Mouse (Mus musculus) midbrain, embryonic 13.5 days (tissue): ENCODE results near the gene Ocm. TPM values are rescaled to one million over a fixed set of nuclear protein-coding genes. Genes with fewer than 3 reads are reported as not detected.
A peak's percentile ranks its signal among the peaks of the same experiment; 100 is the strongest.

Experiments used
- ATAC-seq: fragments of 200-750 bp; cut with Nextera tagmentation; 2 replicates; pipeline ENCODE4 v1.8.0; 2017; ENCODE audit warnings: mild to moderate bottlenecking, moderate TSS enrichment, moderate library complexity
- H3K27ac ChIP-seq: fragments of 300-500 bp; sonication (generic); 2 replicates; pipeline ENCODE4 v1.5.1; 2015; ENCODE audit warnings: inconsistent platforms, mild to moderate bottlenecking, moderate library complexity
- H3K27me3 ChIP-seq: fragments of 300-500 bp; sonication (generic); 2 replicates; pipeline ENCODE4 v1.6.1; 2015; ENCODE audit warnings: mild to moderate bottlenecking, inconsistent platforms
- H3K36me3 ChIP-seq: fragments of 300-500 bp; sonication (generic); 2 replicates; pipeline ENCODE4 v1.6.1; 2015; ENCODE audit warnings: mild to moderate bottlenecking, inconsistent platforms
- H3K4me1 ChIP-seq: fragments of 300-500 bp; sonication (generic); replicated peaks from 2 replicates; pipeline ENCODE4 v1.6.1; 2015; ENCODE audit warnings: inconsistent platforms
- H3K4me2 ChIP-seq: fragments of 300-500 bp; sonication (generic); replicated peaks from 2 replicates; pipeline ENCODE4 v1.6.1; 2015; ENCODE audit warnings: moderate library complexity, mild to moderate bottlenecking, inconsistent platforms
- H3K4me3 ChIP-seq: fragments of 300-500 bp; sonication (generic); replicated peaks from 2 replicates; pipeline ENCODE4 v1.5.1; 2015; ENCODE audit warnings: mild to moderate bottlenecking, inconsistent platforms
- H3K9ac ChIP-seq: fragments of 300-500 bp; sonication (generic); replicated peaks from 2 replicates; pipeline ENCODE4 v1.6.1; 2015; ENCODE audit warnings: mild to moderate bottlenecking, inconsistent platforms
- H3K9me3 ChIP-seq: fragments of 300-500 bp; sonication (generic); 2 replicates; pipeline ENCODE4 v1.6.1; 2016; ENCODE audit warnings: mild to moderate bottlenecking, inconsistent platforms
- WGBS: fragments of 180-500 bp; shearing (Covaris S2); methylation state at CpG from one replicate; pipeline ENCODE4 v1.1.7; 2015; 5-methylcytosine and 5-hydroxymethylcytosine counted together
- polyA plus RNA-seq: library from polyadenylated mRNA; unstranded; fragments of >200 nt; fragmentation: Nextera tagmentation; extraction: Ambion mirVana; gene quantifications from 2 replicates; pipeline ENCODE4 v1.2.1, GENCODE M21; 2015

Ocm gene
- polyA plus RNA-seq, 1 experiment from 2014 or later: not detected

GRCm38 (mm10) chr5:143993849-143994248, 32.6 kb downstream of the Ocm start:
- Histone ChIP-seq H3K4me3 (no peak overlapping the region), H3K36me3 (peaks cover 100% of the 10 kb centered on the region), H3K4me2 (no peak overlapping the region), H3K9ac (no peak overlapping the region), H3K4me1 (no peaks in the 10 kb centered on the region), H3K27me3 (no peaks in the 10 kb centered on the region), H3K9me3 (no peaks in the 10 kb centered on the region), H3K27ac (no peak overlapping the region)
- 93% methylated on average over 5 of the region's 5 CpGs for WGBS
- no peak for ATAC-seq

GRCm38 (mm10) chr5:143993260-143993659, 33.2 kb downstream of the Ocm start:
- H3K36me3 ChIP-seq: peaks cover 100% of the 10 kb centered on the region
- ATAC-seq: no peak

GRCm38 (mm10) chr5:143992661-143993060, 33.8 kb downstream of the Ocm start:
- Histone ChIP-seq H3K27ac (no peak overlapping the region), H3K9me3 (no peaks in the 10 kb centered on the region), H3K4me3 (no peak overlapping the region), H3K9ac (no peak overlapping the region), H3K4me2 (no peak overlapping the region), H3K27me3 (no peaks in the 10 kb centered on the region), H3K4me1 (no peaks in the 10 kb centered on the region), H3K36me3 (peaks cover 100% of the 10 kb centered on the region)
- ATAC-seq: no peak
- 90% methylated on average over 10 of the region's 10 CpGs for WGBS

More at GRCm38 (mm10) chr5:143993260-143993659, 33.2 kb downstream of the Ocm start:
- Histone ChIP-seq H3K4me3 (no peak overlapping the region), H3K4me1 (no peaks in the 10 kb centered on the region), H3K27ac (no peak overlapping the region), H3K4me2 (no peak overlapping the region), H3K9me3 (no peaks in the 10 kb centered on the region), H3K27me3 (no peaks in the 10 kb centered on the region), H3K9ac (no peak overlapping the region)
- 96% methylated on average over 8 of the region's 8 CpGs for WGBS

- Histone ChIP-seq H3K27ac (no peak overlapping the region), H3K9ac (no peak overlapping the region), H3K4me1 (no peaks in the 10 kb centered on the region), H3K36me3 (peaks cover 100% of the 10 kb centered on the region), H3K27me3 (no peaks in the 10 kb centered on the region), H3K4me3 (no peak overlapping the region), H3K9me3 (no peaks in the 10 kb centered on the region), H3K4me2 (no peak overlapping the region)
- 93% methylated on average over 11 of the region's 11 CpGs for WGBS
- no peak for ATAC-seq
Observed at GRCm38 (mm10) chr5:143990086-143990485, 36.4 kb downstream of the Ocm start.

GRCm38 (mm10) chr5:143989046-143989445, 37.4 kb downstream of the Ocm start:
- H3K9ac ChIP-seq: no peak overlapping the region
- H3K36me3 ChIP-seq: peaks cover 100% of the 10 kb centered on the region
- H3K27ac ChIP-seq: no peak overlapping the region
- WGBS: 83% methylated on average over 4 of the region's 4 CpGs
- H3K27me3 ChIP-seq: no peaks in the 10 kb centered on the region
- H3K9me3 ChIP-seq: no peaks in the 10 kb centered on the region
- no peak overlapping the region for H3K4me2 ChIP-seq
- no peaks in the 10 kb centered on the region for H3K4me1 ChIP-seq
- no peak for ATAC-seq
- no peak overlapping the region for H3K4me3 ChIP-seq

- H3K27ac ChIP-seq: no peak overlapping the region
- 99% methylated on average over 3 of the region's 3 CpGs for WGBS
- peaks cover 95% of the 10 kb centered on the region for H3K36me3 ChIP-seq
- no peak overlapping the region for H3K4me2 ChIP-seq
- H3K9ac ChIP-seq: no peak overlapping the region
- no peaks in the 10 kb centered on the region for H3K9me3 ChIP-seq
- H3K4me3 ChIP-seq: no peak overlapping the region
- no peaks in the 10 kb centered on the region for H3K27me3 ChIP-seq
- ATAC-seq: no peak
- no peaks in the 10 kb centered on the region for H3K4me1 ChIP-seq
Observed at GRCm38 (mm10) chr5:143987596-143987995, 38.9 kb downstream of the Ocm start.

GRCm38 (mm10) chr5:143985381-143985780, 41.1 kb downstream of the Ocm start:
- Histone ChIP-seq H3K27me3 (no peaks in the 10 kb centered on the region), H3K4me3 (no peak overlapping the region), H3K9ac (no peak overlapping the region), H3K4me1 (peaks cover 4% of the 10 kb centered on the region), H3K27ac (no peak overlapping the region), H3K4me2 (no peak overlapping the region), H3K9me3 (no peaks in the 10 kb centered on the region), H3K36me3 (peaks cover 73% of the 10 kb centered on the region)
- ATAC-seq: no peak
- WGBS: 88% methylated on average over 7 of the region's 7 CpGs

GRCm38 (mm10) chr5:143982361-143982760, 44.1 kb downstream of the Ocm start:
- ATAC-seq: no peak
- Histone ChIP-seq H3K9ac (no peak overlapping the region), H3K4me3 (no peak overlapping the region), H3K27me3 (no peaks in the 10 kb centered on the region), H3K36me3 (peaks cover 43% of the 10 kb centered on the region), H3K27ac (no peak overlapping the region), H3K9me3 (no peaks in the 10 kb centered on the region), H3K4me1 (peaks cover 4% of the 10 kb centered on the region), H3K4me2 (no peak overlapping the region)
- WGBS: 94% methylated on average over 2 of the region's 2 CpGs

GRCm38 (mm10) chr5:143980858-143981257, 45.6 kb downstream of the Ocm start:
- no peak overlapping the region for H3K9ac ChIP-seq
- H3K4me3 ChIP-seq: no peak overlapping the region
- H3K9me3 ChIP-seq: no peaks in the 10 kb centered on the region
- no peak overlapping the region for H3K27ac ChIP-seq
- H3K4me2 ChIP-seq: no peak overlapping the region
- peaks cover 4% of the 10 kb centered on the region for H3K4me1 ChIP-seq
- 28% methylated on average over 9 of the region's 9 CpGs for WGBS
- peaks cover 28% of the 10 kb centered on the region for H3K36me3 ChIP-seq
- ATAC-seq: peak; percentile 50
- no peaks in the 10 kb centered on the region for H3K27me3 ChIP-seq

- Histone ChIP-seq H3K36me3 (no peaks in the 10 kb centered on the region), H3K27me3 (no peaks in the 10 kb centered on the region), H3K4me1 (peaks cover 4% of the 10 kb centered on the region), H3K9ac (no peak overlapping the region), H3K9me3 (no peaks in the 10 kb centered on the region), H3K27ac (no peak overlapping the region), H3K4me2 (no peak overlapping the region), H3K4me3 (no peak overlapping the region)
- ATAC-seq: no peak
- WGBS: 80% methylated on average over 16 of the region's 16 CpGs
Observed at GRCm38 (mm10) chr5:143976726-143977431, 49.6 kb downstream of the Ocm start.

GRCm38 (mm10) chr5:143976232-143976631, 50.2 kb downstream of the Ocm start:
- Histone ChIP-seq H3K9ac (no peak overlapping the region), H3K27me3 (no peaks in the 10 kb centered on the region), H3K4me3 (no peak overlapping the region), H3K27ac (no peak overlapping the region), H3K4me1 (peaks cover 4% of the 10 kb centered on the region), H3K36me3 (no peaks in the 10 kb centered on the region), H3K9me3 (no peaks in the 10 kb centered on the region), H3K4me2 (no peak overlapping the region)
- WGBS: 88% methylated on average over 11 of the region's 11 CpGs
- ATAC-seq: no peak

- ATAC-seq: no peak
- H3K27ac ChIP-seq: no peak overlapping the region
- 62% methylated on average over 2 of the region's 2 CpGs for WGBS
- H3K9ac ChIP-seq: no peak overlapping the region
- no peaks in the 10 kb centered on the region for H3K9me3 ChIP-seq
- no peaks in the 10 kb centered on the region for H3K36me3 ChIP-seq
- no peaks in the 10 kb centered on the region; the same call in 1 of the 2 replicates for H3K4me1 ChIP-seq
- H3K4me2 ChIP-seq: no peak overlapping the region
- H3K27me3 ChIP-seq: no peaks in the 10 kb centered on the region
- no peak overlapping the region for H3K4me3 ChIP-seq
Observed at GRCm38 (mm10) chr5:143975631-143975933, 50.9 kb downstream of the Ocm start.
